Mouse (Mus musculus): ENCODE results near the gene Vangl2.

Gene Vangl2

DNA sequence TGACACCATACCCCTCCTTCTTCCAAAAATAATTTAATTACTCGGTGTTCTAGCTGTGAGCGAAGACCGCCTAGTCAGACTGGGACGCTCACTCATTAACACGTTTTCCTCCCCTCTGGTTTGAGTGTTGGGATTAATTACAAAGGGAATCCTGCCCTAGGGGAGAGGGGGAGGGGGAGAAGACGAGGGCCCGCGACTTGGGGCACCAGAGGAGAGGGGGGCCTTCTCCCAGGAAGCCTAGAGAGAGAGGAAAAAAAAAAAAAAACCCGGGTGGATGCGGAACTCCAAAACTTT, 488 bp downstream of the Vangl2 start:
- no peak for DNase-seq (ENCODE audit: low spot score)

DNA sequence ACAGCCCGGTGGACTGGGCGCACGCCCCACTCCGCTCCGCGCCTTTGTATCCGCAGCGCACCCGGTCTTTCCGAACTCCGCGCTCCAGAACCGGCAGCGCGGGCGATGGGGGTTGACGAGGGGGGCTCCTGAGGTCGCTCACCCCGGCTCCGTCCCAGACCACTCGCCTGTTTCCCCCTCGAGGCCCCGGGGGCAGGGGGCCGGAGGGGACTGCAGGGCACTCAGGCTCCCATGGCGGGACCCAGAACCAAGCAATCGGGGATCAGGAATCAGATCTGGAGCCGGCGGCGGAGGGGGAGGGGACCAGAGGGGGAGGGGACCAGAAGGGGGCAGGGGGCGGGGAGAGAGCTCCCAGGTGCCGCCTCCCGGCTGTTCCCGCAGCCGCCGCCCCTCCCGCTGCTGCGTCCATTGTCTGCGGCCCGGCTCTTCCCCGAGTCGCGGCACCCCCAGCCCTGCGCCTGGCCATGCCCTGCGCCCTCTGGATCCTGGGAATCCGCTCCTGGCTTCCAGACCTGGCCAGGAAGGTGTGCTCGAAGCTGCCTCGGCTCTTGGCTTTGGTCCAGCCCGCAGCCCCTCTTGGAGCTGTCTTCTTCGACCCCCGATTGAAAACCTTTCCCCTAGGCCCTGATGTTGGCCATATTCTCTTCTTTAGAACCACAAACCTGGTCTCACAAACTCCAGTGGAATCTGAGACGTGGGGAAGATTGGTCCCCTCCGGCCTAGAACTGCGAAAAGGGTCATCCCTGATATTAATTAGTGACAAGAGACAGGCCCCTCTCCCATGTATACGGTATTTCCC, 1.0 kb downstream of the Vangl2 start:
- peak; percentile 70 for DNase-seq (ENCODE audit: low spot score)

DNA sequence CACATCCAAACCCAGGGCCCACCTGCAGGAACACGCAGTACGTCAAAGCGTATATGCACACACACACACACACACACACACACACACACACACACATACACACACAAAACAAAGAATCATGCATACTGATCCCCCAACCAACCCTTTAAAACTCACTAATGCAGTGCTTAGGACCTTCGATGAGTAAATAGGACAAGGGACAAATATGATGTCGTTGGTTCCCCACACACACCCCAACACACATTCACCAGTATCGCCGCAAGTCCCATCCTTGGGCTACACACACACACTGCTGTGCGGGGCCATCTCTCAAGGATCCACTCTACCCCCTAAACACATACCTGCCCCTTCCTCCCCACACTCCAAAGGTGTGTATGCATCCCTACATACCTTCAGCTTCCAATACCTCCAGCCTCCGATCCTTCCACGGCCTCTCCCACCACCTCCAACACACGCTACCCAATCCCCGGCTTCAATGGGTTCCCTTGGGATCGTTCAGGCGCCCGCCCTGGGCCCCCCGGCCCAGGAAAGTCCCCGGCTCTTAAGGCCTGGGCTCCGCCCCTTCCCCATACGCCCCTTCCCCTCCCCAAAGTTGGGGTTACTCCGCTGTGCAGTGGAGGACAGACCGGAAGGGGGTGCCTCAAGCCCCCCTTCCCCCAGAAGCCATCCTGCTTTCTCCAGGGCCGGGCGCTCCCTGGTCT, 1.9 kb downstream of the Vangl2 start:
- no peak for DNase-seq (ENCODE audit: low spot score)

DNA sequence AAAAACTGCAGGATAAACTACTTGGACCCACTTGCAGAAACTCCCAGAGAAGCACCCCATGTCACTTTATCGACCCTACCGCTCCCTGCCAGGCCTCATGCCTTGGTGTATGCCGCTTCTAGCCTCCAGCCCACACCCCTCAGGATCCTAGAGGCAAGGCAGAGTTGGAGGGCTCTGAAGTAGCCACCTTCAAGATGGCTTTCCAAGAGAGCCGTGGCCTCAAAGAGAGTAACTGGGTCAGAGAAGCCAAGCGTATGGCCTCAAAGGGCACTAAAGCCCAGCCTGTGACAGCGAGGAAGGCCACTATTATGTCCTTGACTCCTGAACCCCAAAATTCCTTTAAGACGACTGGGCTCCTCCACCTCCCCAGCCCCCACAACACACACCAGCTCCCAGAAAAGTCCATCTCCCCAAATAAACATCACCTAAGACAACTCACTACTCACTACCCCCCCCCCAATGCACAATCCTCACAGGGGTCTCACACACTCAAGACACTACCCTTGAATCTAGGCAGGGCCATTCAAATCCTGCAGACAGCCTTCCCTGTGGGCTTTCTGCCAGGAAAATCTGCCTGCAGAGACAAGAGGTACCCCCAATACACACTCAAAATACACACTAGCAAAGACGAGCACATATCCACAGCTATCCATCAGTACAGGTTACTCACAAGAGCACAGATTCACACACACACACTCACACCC, 2.9 kb downstream of the Vangl2 start:
- DNase-seq (ENCODE audit: low spot score), result no peak

DNA sequence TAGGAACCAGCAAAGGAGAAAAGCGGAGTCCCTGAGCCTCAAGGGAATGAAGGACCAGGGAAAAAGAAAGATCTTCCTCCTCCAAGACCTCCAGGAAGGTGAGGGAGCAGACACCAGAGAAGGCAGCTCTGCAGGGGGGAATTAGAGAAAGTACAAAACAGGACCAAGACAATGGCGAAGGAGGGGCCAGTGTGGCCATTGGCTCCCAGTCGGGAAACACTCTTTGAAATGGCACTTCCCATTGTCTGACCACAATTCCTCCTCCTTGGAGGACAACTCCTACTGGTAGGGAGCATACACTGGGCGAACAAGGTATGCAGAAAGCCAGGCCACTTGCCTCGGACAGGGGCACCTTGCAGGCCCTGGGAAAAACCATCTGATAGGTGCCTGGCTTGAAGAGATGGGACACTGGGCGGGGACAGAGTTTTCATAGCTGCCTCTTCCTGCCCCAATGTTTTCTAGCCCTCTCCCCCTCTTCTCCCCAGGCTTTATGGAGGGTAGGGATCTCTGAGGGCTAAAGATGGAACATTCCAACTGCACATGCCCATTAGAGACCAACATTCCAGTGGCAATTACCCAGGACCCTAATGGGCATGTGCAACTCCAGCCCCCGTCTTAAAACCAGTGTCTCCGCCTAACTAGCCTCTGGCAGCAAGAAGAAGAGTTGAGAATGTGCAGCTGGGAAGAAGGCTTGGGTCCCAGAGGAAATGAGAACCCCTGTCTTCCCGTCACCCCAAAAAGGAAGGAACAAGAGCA, 3.9 kb downstream of the Vangl2 start:
- no peak for DNase-seq (ENCODE audit: low spot score)

DNA sequence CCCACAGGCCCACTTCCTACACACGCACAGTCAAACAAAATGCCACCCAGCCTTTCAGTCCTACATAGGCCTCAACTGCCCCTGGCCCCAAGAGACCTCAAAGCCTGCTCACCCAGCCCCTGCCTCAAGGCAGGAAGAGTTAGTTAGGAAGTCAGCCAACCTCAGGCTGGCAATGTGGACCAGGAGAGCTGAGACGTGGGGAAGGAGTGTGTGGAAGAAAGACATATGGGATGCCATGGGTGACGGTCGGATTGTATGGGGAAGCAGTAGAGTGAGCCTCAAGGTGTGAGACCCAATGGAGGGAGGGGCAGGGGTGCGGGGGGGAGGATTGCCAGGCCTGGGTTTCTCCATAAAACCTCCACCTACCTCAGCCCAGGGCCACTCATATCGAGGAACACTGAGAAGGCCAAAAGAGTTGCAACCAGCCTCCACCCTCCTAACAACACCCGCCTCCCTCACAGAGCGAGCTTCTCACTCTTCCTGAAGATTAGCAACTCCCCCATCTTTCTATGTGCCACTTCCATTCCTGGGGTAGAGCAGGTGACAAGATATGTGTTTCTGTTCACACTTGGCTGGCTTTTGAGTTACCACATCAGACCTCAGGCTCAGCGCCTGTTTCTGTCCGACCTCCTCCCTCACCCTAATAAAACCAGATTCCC, 8.3 kb downstream of the Vangl2 start:
- DNase-seq (ENCODE audit: low spot score), result no peak

DNA sequence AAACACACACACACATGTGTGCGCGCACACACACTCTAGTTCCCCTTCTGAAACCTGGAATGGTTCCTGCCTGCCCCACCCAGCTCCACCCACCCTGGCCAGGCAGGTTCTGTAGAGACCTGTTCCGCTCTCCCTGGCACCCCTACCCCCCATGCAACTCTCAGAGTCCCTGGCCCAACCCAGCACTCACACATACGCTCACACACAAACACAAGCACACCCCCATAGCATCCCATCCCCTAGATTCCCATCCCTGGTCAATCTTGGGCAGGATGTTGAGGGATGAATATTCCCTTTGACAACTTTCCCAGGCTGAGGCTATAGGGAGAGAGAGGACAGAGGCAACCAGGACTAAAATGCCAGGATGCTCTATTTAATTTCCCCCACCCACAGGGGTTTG, 8.9 kb downstream of the Vangl2 start:
- DNase-seq (ENCODE audit: low spot score), result no peak

DNA sequence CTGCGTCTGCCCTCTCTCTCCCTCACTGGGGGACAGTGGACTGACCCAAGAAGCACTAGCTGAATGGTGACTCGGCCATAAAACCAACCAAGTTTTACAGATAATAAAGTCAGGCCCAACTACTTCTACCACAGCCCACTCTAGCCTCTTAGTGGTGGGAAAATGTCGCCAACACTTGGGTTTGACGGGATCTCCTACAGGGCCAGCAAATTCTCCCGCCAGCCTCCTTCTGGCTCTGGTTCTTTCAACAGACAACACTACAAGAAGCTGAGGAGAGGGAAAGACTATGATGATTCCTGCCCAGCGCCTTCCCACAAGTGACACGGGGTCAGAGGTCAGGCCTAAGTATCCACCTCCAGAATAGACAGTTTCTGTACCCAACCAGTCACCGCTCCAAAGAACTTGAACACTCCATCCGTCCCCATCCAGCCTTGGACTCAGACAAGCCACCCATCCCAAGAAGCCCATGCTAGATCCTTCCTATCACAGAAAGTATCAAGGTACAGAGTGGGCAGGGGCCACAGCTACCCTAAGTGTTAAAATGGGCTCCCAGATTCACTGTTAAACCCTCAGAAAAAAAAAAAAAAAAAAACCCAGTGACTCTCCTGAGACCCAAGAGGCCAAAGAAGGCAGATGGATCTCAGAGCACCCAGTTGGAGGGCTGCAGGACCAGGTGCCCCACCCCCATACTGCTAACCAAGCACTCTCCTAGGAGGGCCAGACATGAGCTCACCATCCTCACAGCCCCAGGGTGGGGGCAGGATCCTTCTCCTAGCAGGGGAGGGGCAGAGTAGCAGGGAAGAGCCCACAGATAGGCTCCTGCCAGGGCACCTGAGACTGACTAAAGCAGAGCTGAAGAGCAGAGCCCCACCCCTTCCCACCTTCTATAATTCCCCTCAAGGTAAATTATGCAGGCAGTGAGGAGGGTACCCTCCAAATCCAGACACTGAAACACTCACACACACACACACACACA, 9.6 kb downstream of the Vangl2 start:
- DNase-seq (ENCODE audit: low spot score), result no peak

DNA sequence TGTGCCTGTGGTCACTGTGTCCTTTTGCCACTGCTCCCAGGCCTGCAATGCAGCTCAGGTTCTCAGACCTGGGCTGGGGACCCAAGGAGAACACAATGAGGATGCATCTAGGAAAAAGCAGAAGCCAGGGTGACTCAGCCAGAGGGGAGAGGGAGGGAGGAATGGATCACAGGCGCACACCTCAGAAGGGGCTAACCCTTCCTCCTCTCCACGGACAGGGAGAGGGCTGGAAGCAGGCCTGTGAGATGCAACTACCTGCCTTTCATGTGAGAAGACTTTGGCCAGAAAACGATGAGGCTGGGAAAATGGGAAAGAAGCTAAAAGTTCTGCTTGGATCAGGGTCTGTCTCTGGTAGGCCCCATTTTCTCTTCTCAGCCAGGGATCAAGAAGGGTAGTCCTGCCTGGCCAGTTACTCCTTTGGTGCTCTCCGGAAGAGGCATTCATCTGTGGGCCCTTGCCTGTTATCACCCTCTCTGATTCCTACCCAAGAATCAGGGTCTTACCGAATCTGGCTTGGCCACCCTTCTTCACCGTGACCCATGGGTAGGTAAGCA, 10.7 kb downstream of the Vangl2 start:
- no peak for DNase-seq (ENCODE audit: low spot score)

DNA sequence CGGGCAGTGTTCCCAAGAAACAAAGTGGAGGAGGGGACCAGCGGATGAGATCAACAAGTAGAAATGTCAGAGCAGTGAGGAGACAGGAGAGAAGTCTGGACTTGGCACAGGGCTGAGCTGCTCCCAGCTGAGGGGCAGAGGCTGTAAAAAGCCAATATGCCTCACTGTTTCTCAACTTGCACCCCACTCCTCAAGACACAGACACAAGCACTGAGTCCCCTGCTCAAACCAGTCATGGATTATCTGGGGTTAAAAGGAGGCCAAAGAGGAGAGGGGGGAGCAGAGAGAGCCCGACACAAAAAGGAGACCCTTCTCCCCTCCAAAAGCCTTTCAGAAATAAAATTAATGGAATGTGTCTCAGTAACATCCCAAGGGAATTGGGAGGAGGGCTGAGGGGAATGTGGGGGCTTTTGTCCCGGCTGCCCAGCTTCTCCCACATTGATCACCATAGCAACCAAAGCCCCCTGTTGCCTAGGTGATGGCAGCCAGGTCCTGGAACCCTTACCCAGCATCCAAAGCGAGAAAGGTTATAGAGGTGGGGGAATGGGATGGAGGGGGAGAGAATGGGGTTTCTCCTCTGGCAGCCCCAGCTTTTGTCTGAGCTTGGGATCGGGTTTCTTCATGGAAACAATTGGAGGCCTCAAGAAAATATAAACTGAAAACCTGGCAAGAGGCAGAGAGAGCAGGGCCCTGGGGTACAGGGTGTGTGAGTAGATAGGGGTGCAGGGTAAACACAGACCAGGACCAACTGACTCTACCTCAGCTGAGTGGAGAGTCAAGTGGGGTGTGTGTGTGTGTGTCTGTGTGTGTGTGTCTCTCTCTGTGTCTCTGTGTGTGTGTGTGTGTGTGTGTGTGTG, 11.4 kb downstream of the Vangl2 start:
- DNase-seq (ENCODE audit: low spot score), result no peak

DNA sequence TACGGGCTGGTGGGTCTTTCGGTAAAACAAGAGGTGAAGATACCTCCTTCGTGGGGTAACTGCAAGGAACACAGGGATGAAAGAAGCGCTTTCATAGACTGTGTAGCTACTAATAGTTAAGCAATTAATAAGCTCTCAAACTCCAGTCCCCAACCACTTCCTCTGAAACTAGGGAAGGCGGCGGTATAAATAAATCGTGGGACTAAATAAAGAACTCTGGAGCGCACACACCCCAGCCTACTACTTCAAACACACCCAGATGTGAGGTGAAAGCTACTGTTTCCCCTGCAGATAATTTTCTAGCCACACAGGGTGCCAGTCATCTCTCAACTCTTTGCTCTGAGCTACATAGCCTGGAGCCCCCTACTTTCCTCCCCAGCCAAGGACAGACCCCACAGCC, 12.2 kb downstream of the Vangl2 start:
- DNase-seq (ENCODE audit: low spot score), result no peak

DNA sequence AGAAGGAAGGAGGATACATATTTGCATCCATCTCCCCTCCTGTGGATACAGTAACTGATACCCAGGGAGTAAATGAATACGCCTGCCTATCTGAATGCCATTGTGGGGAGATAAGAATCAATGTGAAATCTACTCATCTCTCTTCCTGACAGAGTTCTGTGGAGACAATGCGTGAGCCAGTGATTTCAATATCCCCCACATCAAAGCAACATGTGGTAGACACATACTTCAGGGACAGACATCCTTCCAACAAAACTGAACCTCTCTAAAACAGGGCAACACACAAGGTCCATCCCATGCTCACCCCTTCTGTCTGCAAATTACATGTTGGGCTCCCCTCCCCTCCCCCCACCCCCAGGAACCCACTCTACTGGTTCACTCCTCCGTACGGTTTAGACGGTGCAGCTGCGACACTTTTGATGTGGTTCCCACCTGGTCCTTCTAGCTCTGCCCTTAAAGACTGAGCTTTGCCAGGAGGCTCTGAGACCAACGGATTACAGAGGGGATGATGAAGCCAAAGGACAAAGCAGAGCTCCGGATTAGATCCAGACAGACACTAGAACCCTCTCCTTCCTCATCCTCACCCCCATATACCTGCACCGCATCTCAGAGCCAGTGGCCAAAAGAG, 12.8 kb downstream of the Vangl2 start:
- DNase-seq (ENCODE audit: low spot score), result no peak

DNA sequence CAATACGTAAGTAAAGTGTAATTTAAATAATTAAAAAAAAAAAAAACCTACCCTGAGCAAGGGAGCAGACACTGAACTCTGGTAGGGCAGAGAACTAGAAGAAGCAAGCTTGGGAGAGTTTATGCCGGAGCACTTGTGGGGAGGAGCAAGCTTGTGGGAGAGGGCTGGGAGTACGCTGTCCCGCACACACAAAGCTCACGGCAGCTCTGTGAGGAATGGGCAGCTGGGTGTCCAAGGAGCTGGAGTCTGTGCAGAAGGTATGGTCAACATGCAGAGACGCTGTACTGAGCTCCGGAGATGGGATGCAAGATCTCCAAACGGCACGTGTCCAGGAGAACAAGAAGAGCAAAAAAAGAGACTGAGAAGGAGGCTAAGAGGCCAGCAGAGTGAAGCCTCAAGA, 13.5 kb downstream of the Vangl2 start:
- DNase-seq (ENCODE audit: low spot score), result no peak

DNA sequence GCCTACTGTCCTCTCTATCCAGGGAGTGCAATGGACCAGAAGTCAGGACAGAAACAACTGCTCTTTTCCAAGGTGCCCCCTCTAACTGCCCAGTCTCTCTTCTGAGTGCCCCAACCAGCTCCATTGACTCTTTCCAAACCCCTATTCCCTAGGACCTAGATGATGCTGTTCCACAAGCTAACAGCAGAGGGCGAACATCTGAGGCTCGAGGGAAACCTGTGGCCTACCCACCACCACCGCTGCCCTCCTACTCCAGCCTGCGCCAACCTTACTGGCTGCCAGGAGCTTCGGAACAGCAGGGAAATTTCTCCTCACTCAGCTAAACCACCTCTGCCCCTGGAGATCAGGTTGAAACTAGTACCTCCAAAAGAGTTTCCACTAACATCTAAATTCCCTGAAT, 16.2 kb downstream of the Vangl2 start:
- DNase-seq (ENCODE audit: low spot score), result no peak

DNA sequence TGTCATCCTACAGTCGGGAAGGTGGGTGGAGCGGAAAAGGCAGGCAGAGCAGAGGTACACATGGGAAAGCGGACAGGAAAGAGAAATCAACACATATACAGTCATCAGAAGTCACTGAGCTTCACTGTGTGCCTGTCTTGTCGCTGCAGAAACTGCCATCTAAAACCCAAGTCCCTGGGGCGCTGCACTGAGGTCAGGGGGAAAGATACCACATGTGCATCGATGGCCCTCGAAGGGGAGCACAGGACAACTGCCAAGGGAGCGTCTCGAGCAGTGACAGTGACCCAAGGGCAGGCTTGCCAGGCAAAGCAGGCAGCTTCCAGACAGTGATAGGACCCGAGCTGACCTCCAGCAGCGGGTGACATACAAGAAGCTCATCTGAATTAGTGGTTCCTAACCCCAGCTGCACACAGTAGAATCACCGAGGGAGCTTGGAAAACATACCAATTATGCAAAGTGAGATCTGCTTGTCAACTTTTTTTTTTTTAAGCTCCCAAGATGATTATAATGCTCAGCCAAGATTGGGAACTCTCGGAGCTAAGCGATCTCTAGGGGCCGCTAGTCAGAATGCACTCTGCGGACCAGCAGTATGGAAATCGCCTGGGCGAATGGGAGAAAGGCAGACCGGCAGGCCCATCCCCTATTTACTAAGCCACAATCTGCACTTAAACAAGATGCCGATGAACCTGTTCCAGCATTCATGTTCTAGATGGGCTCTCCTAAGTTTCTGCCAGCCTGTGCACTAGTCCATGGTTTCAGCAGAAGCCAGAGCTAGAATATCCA, 18.0 kb downstream of the Vangl2 start:
- no peak for DNase-seq (ENCODE audit: low spot score)

DNA sequence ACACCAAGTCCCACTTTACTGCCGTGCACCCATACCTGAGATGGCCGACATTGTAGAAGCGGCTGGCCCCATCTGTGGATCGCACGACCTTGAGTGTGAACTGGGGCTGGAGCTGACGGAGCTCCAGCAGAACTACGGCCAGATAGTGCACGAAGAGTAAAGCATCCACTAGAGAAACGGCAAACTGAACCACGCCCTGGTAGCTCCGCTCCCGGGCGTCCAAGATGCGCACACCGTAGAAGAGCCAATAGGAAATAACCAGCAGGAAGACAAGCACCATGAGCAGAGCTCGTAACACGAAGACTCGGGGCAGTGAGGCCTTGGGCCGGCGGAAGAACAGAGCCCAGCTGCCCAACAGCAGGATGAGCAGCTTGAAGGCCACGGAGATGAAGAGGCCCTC, 18.8 kb downstream of the Vangl2 start:
- DNase-seq (ENCODE audit: low spot score), result no peak

DNA sequence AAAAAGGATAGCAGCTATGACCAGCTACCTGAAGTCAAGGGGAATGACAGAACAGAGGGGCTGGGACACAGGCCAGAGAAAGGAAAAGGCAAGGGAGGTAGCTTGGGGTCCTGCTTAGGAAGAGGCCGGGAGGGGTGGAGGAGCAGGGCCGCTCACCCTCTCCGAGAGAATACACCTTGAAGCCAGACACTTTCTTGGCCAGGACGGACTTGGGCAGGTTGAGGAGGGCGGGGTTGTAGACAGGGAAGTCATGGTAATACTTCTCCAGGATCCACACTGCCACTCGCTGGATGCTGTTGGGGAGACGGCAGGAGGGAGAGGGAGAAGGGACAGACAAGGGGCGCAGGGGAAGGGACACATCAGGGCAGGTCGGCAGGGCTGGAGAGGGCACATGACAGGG, 19.9 kb downstream of the Vangl2 start:
- DNase-seq (ENCODE audit: low spot score), result no peak

DNA sequence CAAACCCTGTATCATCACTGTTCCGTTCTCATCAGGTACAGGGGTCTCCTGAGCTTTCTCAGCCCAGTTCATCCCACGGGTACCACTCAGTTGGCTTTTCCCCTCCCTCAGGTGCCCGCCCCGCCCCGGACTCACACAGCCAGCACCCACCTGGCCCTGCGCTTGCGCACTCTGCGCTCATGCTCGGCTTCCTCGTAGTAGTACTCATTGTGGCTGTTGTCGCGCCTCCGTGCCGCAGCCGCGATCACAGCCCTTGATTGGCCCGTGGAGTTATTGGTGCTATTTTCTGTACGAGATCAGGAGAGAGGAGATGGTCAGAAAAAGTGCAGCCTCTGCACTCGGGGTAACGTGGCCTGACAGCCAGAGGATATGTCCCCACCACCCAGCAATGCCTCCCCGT, 20.5 kb downstream of the Vangl2 start:
- no peak for DNase-seq (ENCODE audit: low spot score)
